Mouse (Mus musculus): ENCODE results near the gene Fxyd1. TPM values are rescaled to one million over a fixed set of nuclear protein-coding genes. Genes with fewer than 3 reads are reported as not detected.
A peak's percentile ranks its signal among the peaks of the same experiment; 100 is the strongest.

Fxyd1 gene
- total and polyA plus RNA-seq, 2 experiments: 127 to 1,555 TPM

- no peak overlapping the region for H3K4me3 ChIP-seq (ENCODE audit: insufficient read depth, low read depth, low read length)
- TF ChIP-seq POLR2A (IDR thresholded peaks at IDR 0.05; ENCODE audit: extremely low read depth, insufficient read depth, low read length) (no peak), CTCF (IDR thresholded peaks at IDR 0.05; ENCODE audit: low read depth, low read length) (no peak)
- no peaks in the 10 kb centered on the region for H3K79me2 ChIP-seq (ENCODE audit: control insufficient read depth, insufficient read depth, low read length)
- DNase-seq (ENCODE audit: extremely low read depth, low read depth, low spot score): no peak
- no peaks in the 10 kb centered on the region for H3K36me3 ChIP-seq (ENCODE audit: control insufficient read depth, insufficient read depth, low read length)
- H3K9ac ChIP-seq (ENCODE audit: low read depth, low read length): no peak overlapping the region
- peaks cover 23% of the 10 kb centered on the region for H3K4me1 ChIP-seq (ENCODE audit: control insufficient read depth, insufficient read depth, low read length)
- no peak overlapping the region for H3K27ac ChIP-seq (replicated peaks; ENCODE audit: insufficient read depth, low read depth, low read length)
- H3K27me3 ChIP-seq (ENCODE audit: control insufficient read depth, insufficient read depth, low read length): no peaks in the 10 kb centered on the region
Observed at GRCm38 (mm10) chr7:31082106-31082505, 25.1 kb upstream of the Fxyd1 start.

GRCm38 (mm10) chr7:31081106-31081505 is 24.1 kb upstream of the Fxyd1 start:
- H3K79me2 ChIP-seq (ENCODE audit: control insufficient read depth, insufficient read depth, low read length): no peaks in the 10 kb centered on the region
- H3K27ac ChIP-seq (replicated peaks; ENCODE audit: insufficient read depth, low read depth, low read length): no peak overlapping the region
- no peak for DNase-seq (ENCODE audit: extremely low read depth, low read depth, low spot score)
- TF ChIP-seq POLR2A (IDR thresholded peaks at IDR 0.05; ENCODE audit: extremely low read depth, insufficient read depth, low read length) (no peak), CTCF (IDR thresholded peaks at IDR 0.05; ENCODE audit: low read depth, low read length) (no peak)
- no peaks in the 10 kb centered on the region for H3K36me3 ChIP-seq (ENCODE audit: control insufficient read depth, insufficient read depth, low read length)
- H3K4me3 ChIP-seq (ENCODE audit: insufficient read depth, low read depth, low read length): no peak overlapping the region
- no peak overlapping the region for H3K9ac ChIP-seq (ENCODE audit: low read depth, low read length)
- H3K27me3 ChIP-seq (ENCODE audit: control insufficient read depth, insufficient read depth, low read length): no peaks in the 10 kb centered on the region
- 86% methylated on average over 1 of the region's 1 CpGs for WGBS
- peaks cover 23% of the 10 kb centered on the region for H3K4me1 ChIP-seq (ENCODE audit: control insufficient read depth, insufficient read depth, low read length)

GRCm38 (mm10) chr7:31080611-31081010 is 23.6 kb upstream of the Fxyd1 start:
- DNase-seq (ENCODE audit: extremely low read depth, low read depth, low spot score): no peak
- no peak overlapping the region for H3K4me3 ChIP-seq (ENCODE audit: insufficient read depth, low read depth, low read length)
- no peaks in the 10 kb centered on the region for H3K79me2 ChIP-seq (ENCODE audit: control insufficient read depth, insufficient read depth, low read length)
- no peak for TF ChIP-seq CTCF (IDR thresholded peaks at IDR 0.05; ENCODE audit: low read depth, low read length)
- no peak for TF ChIP-seq POLR2A (IDR thresholded peaks at IDR 0.05; ENCODE audit: extremely low read depth, insufficient read depth, low read length)
- H3K27me3 ChIP-seq (ENCODE audit: control insufficient read depth, insufficient read depth, low read length): no peaks in the 10 kb centered on the region
- H3K4me1 ChIP-seq (ENCODE audit: control insufficient read depth, insufficient read depth, low read length): peaks cover 23% of the 10 kb centered on the region
- 86% methylated on average over 3 of the region's 3 CpGs for WGBS
- H3K9ac ChIP-seq (ENCODE audit: low read depth, low read length): no peak overlapping the region
- H3K27ac ChIP-seq (replicated peaks; ENCODE audit: insufficient read depth, low read depth, low read length): peak overlapping the region; percentile 58; the same call in 1 of the 2 replicates
- H3K36me3 ChIP-seq (ENCODE audit: control insufficient read depth, insufficient read depth, low read length): no peaks in the 10 kb centered on the region

- DNase-seq (ENCODE audit: extremely low read depth, low read depth, low spot score): peak; percentile 87
- no peak overlapping the region for H3K4me3 ChIP-seq (ENCODE audit: insufficient read depth, low read depth, low read length)
- WGBS: 69% methylated on average over 8 of the region's 8 CpGs
- peaks cover 23% of the 10 kb centered on the region for H3K4me1 ChIP-seq (ENCODE audit: control insufficient read depth, insufficient read depth, low read length)
- no peak overlapping the region for H3K9ac ChIP-seq (ENCODE audit: low read depth, low read length)
- peak overlapping the region; percentile 58; the same call in 1 of the 2 replicates for H3K27ac ChIP-seq (replicated peaks; ENCODE audit: insufficient read depth, low read depth, low read length)
- no peaks in the 10 kb centered on the region for H3K36me3 ChIP-seq (ENCODE audit: control insufficient read depth, insufficient read depth, low read length)
- TF ChIP-seq CTCF (IDR thresholded peaks at IDR 0.05; ENCODE audit: low read depth, low read length): no peak
- TF ChIP-seq POLR2A (IDR thresholded peaks at IDR 0.05; ENCODE audit: extremely low read depth, insufficient read depth, low read length): no peak
- no peaks in the 10 kb centered on the region for H3K79me2 ChIP-seq (ENCODE audit: control insufficient read depth, insufficient read depth, low read length)
- no peaks in the 10 kb centered on the region for H3K27me3 ChIP-seq (ENCODE audit: control insufficient read depth, insufficient read depth, low read length)
Observed at GRCm38 (mm10) chr7:31079670-31080069, 22.7 kb upstream of the Fxyd1 start.

- peaks cover 10% of the 10 kb centered on the region for H3K4me1 ChIP-seq (ENCODE audit: control insufficient read depth, insufficient read depth, low read length)
- no peaks in the 10 kb centered on the region for H3K79me2 ChIP-seq (ENCODE audit: control insufficient read depth, insufficient read depth, low read length)
- no peaks in the 10 kb centered on the region for H3K27me3 ChIP-seq (ENCODE audit: control insufficient read depth, insufficient read depth, low read length)
- TF ChIP-seq POLR2A (IDR thresholded peaks at IDR 0.05; ENCODE audit: extremely low read depth, insufficient read depth, low read length) (no peak), CTCF (IDR thresholded peaks at IDR 0.05; ENCODE audit: low read depth, low read length) (peak; percentile 55)
- no peak overlapping the region for H3K27ac ChIP-seq (replicated peaks; ENCODE audit: insufficient read depth, low read depth, low read length)
- H3K36me3 ChIP-seq (ENCODE audit: control insufficient read depth, insufficient read depth, low read length): no peaks in the 10 kb centered on the region
- no peak overlapping the region for H3K4me3 ChIP-seq (ENCODE audit: insufficient read depth, low read depth, low read length)
- DNase-seq (ENCODE audit: extremely low read depth, low read depth, low spot score): no peak
- no peak overlapping the region for H3K9ac ChIP-seq (ENCODE audit: low read depth, low read length)
- 52% methylated on average over 5 of the region's 5 CpGs for WGBS
Observed at GRCm38 (mm10) chr7:31077885-31078445, 21.0 kb upstream of the Fxyd1 start.

GRCm38 (mm10) chr7:31077470-31077869 is 20.5 kb upstream of the Fxyd1 start:
- Histone ChIP-seq H3K4me1 (ENCODE audit: control insufficient read depth, insufficient read depth, low read length) (peaks cover 8% of the 10 kb centered on the region), H3K27me3 (ENCODE audit: control insufficient read depth, insufficient read depth, low read length) (no peaks in the 10 kb centered on the region)
- TF ChIP-seq POLR2A (IDR thresholded peaks at IDR 0.05; ENCODE audit: extremely low read depth, insufficient read depth, low read length) (no peak), CTCF (IDR thresholded peaks at IDR 0.05; ENCODE audit: low read depth, low read length) (no peak)

More at GRCm38 (mm10) chr7:31077470-31077869, 20.5 kb upstream of the Fxyd1 start:
- no peak overlapping the region for H3K4me3 ChIP-seq (ENCODE audit: insufficient read depth, low read depth, low read length)
- H3K36me3 ChIP-seq (ENCODE audit: control insufficient read depth, insufficient read depth, low read length): no peaks in the 10 kb centered on the region
- no peak for DNase-seq (ENCODE audit: extremely low read depth, low read depth, low spot score)
- H3K9ac ChIP-seq (ENCODE audit: low read depth, low read length): no peak overlapping the region
- no peak overlapping the region for H3K27ac ChIP-seq (replicated peaks; ENCODE audit: insufficient read depth, low read depth, low read length)
- WGBS: 78% methylated on average over 6 of the region's 6 CpGs
- no peaks in the 10 kb centered on the region for H3K79me2 ChIP-seq (ENCODE audit: control insufficient read depth, insufficient read depth, low read length)
